Mouse (Mus musculus): Measurements from ENCODE around the gene BC117090. TPM values are rescaled to one million over a fixed set of nuclear protein-coding genes. Genes with fewer than 3 reads are reported as not detected.

Gene BC117090
- not detected in 2 replicates for polyA plus RNA-seq (2012; rRNA removed)

DNA sequence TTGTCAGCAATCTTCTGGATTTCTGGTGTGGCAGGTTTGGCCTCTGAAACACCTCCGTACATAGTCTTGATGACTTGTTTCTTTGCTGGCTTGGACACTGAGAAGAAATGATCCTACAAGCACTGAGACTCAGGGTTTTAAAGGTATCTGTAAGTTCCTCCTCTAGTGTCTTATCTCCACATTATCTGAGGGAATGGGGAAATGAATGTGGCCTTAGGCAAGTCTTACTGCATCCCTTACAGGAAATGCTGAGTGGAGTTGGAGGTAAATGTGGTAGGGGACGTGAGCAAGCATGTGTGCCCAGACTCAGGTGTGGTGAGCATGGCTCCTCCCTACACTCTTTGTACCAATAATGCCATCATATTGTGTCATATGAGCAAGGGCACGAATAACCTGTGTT is at the start of gene BC117090:
TSS of gene BC117090 (minus strand) at position 101 of the 400 bp plus-strand sequence.

DNA sequence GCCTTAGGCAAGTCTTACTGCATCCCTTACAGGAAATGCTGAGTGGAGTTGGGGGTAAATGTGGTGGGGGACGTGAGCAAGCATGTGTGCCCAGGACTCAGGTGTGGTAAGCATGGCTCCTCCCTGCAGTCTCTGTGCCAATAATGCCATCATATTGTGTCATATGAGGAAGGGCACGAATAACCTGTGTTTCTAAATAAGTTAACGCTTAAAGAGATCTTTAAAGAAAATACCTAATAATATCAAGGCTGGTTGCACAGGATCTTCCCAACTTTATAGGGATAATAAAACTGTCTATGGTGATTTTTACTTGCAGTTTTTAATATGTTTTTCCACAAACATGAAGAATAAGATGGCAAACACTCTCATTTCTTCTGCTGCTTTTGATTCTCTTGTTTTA is 33.5 kb upstream of the BC117090 start, which contains the start of gene BC100530:
TSS of gene BC100530 (minus strand) at position 101 of the 400 bp plus-strand sequence.

DNA sequence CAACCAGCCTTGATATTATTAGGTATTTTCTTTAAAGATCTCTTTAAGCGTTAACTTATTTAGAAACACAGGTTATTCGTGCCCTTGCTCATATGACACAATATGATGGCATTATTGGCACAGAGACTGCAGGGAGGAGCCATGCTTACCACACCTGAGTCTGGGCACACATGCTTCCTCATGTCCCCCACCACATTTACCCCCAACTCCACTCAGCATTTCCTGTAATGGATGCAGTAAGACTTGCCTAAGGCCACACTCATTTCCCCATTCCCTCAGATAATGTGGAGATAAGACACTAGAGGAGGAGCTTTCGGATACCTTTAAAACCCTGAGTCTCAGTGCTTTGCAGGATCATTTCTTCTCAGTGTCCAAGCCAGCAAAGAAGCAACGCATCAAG is 57.3 kb downstream of the BC117090 start, which contains the start of gene Stfa1:
TSS of gene Stfa1 (plus strand) at position 156 of the 400 bp plus-strand sequence.

Other genes with a start within 250 kb of the BC117090 start
- 0.03 TPM in 1 of 2 replicates, not detected in the other for gene Csta1, start 203.1 kb downstream of the BC117090 start, polyA plus RNA-seq (2012; rRNA removed)
- gene Stfa2l1, start 177.5 kb downstream of the BC117090 start, polyA plus RNA-seq (2012; rRNA removed), result not detected in 2 replicates
- gene Gm5483, start 150.1 kb downstream of the BC117090 start, polyA plus RNA-seq (2012; rRNA removed), result not detected in 2 replicates
- gene Gm5416, start 123.9 kb downstream of the BC117090 start, polyA plus RNA-seq (2012; rRNA removed), result not detected in 2 replicates
- gene 2010005H15Rik, start 112.9 kb downstream of the BC117090 start, polyA plus RNA-seq (2012; rRNA removed), result 0.28 TPM in 1 of 2 replicates, not detected in the other
- not detected in 2 replicates for gene Stfa1, start 57.4 kb downstream of the BC117090 start, polyA plus RNA-seq (2012; rRNA removed)
- not detected in 2 replicates for gene BC100530, start 33.4 kb upstream of the BC117090 start, polyA plus RNA-seq (2012; rRNA removed)
- not detected in 2 replicates for gene Stfa2, start 74.1 kb upstream of the BC117090 start, polyA plus RNA-seq (2012; rRNA removed)
- gene Stfa3, start 121.1 kb upstream of the BC117090 start, polyA plus RNA-seq (2012; rRNA removed), result not detected in 2 replicates
- gene Casr, start 227.8 kb upstream of the BC117090 start, polyA plus RNA-seq (2012; rRNA removed), result 0.07 and 0.10 TPM in 2 replicates